Mouse (Mus musculus): ENCODE results near the gene Pus10. TPM values are rescaled to one million over a fixed set of nuclear protein-coding genes. Genes with fewer than 3 reads are reported as not detected.
A peak's percentile ranks its signal among the peaks of the same experiment; 100 is the strongest.
"Not testable (repeated sequence)": the region's sequence is repeated elsewhere in the genome, so short reads cannot be mapped to it uniquely, and the experiment has no call there.

Pus10 gene
- polyA plus RNA-seq, 1 experiment: 2.0 TPM

DNA sequence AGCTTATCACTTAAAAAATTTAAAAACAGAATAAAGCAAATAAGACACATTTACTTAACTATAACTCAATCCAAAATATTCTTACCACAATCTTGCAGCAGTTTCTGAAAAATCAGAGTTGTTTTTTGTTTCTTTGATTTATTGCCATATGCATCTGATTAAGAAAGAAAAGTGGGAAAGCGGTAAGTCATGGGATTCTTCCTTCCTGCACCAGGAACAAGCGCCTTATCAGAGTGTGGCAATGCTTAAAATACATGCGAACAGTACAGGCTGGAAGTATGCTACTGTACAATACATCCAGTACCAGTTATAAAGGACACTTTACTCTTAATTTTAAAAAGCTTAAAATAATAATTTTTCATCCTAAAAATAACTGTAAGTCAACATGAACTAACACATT is 78.9 kb downstream of the Pus10 start:
- no peaks in the 10 kb centered on the region for H3K27me3 ChIP-seq (replicated peaks)
- H3K36me3 ChIP-seq (replicated peaks; ENCODE audit: low read length): peaks cover 17% of the 10 kb centered on the region
- 0 out of 2 replicates have a peak, but pooled peaks cover 5% of the 10 kb centered on the region for H3K4me1 ChIP-seq
- H3K4me3 ChIP-seq (replicated peaks): no peak overlapping the region
- no peaks in the 10 kb centered on the region for H3K9me3 ChIP-seq
- TF ChIP-seq GATA1 (IDR thresholded peaks at IDR 0.05; ENCODE audit: borderline replicate concordance, low read length) (no peak), FLI1 (IDR thresholded peaks at IDR 0.05; ENCODE audit: low read length) (no peak)

DNA sequence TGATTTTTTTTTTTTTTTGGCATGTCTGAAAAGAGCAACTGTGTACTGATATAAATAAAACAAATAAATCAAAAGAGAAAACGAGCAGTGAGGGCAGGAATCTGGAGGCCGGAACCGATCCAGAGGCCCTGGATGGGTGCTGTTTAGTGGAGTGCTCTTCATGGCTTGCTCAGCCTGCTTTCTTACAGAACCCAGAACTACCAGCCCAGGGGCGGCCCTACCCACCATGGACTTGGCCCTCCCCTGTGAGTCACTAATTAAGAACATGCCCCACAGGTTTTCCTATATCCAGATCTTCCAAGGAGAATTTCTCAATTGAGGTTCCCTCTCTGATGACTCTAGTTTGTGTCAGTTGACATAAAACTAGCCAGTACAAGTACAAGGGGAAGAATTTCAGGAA is 80.6 kb downstream of the Pus10 start:
- Histone ChIP-seq H3K36me3 (replicated peaks; ENCODE audit: low read length) (peaks cover 11% of the 10 kb centered on the region), H3K4me1 (0 out of 2 replicates have a peak, but pooled peaks cover 2% of the 10 kb centered on the region), H3K9me3 (no peaks in the 10 kb centered on the region), H3K4me3 (replicated peaks) (no peak overlapping the region), H3K27me3 (replicated peaks) (no peaks in the 10 kb centered on the region)
- TF ChIP-seq GATA1 (IDR thresholded peaks at IDR 0.05; ENCODE audit: borderline replicate concordance, low read length) (no peak), FLI1 (IDR thresholded peaks at IDR 0.05; ENCODE audit: low read length) (no peak)

DNA sequence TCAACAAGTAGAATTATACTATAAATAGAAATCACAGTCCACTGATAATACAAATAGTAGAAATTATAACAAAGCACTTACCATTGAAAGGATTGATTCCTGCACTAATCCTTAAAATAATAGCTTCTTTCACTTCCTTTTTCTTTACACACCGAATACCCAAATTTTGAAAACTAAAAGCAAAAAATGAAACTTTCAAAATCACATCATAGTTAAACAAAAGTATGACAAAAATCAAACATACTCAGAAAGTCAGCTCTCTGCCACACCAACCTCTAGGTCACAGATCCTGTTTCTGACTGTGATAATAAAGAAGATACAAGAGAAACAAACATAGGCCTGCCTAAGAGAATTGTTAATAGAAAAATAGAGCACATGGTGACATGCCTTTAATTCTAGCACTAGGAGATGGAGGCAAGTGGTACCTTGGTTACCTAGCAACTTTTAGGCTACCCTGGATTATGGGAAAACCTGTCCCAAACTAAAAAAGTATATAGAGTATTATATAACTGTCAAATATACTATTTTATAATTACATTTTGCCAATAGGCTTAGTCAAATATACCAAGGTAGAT is 87.7 kb downstream of the Pus10 start:
- H3K4me3 ChIP-seq (replicated peaks): no peak overlapping the region
- no peak for TF ChIP-seq FLI1 (IDR thresholded peaks at IDR 0.05; ENCODE audit: low read length)
- no peak for TF ChIP-seq GATA1 (IDR thresholded peaks at IDR 0.05; ENCODE audit: borderline replicate concordance, low read length)
- 0 out of 2 replicates have a peak, but pooled peaks cover 5% of the 10 kb centered on the region for H3K4me1 ChIP-seq
- H3K36me3 ChIP-seq (replicated peaks; ENCODE audit: low read length): no peaks in the 10 kb centered on the region
- no peaks in the 10 kb centered on the region for H3K27me3 ChIP-seq (replicated peaks)
- no peaks in the 10 kb centered on the region for H3K9me3 ChIP-seq

DNA sequence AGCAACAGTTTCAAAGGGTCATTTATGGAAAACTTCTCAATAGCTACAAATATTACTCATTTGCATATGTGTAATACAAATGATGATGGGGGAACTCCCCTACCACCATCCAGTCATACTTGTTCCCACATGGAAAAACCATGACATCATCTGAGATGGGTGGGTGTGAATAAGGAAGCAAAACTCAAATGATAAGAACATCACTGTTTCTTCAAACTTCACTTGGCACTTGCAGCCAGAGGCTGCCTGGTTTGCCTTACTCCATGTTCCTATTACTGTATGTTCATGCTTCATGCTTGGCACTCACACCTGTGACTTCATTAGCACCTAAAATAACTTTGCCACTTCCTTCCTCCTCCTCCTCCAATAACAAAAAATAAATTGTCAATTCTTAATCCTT is 88.9 kb downstream of the Pus10 start:
- Histone ChIP-seq H3K36me3 (replicated peaks; ENCODE audit: low read length) (no peaks in the 10 kb centered on the region), H3K27me3 (replicated peaks) (no peaks in the 10 kb centered on the region), H3K4me1 (0 out of 2 replicates have a peak, but pooled peaks cover 5% of the 10 kb centered on the region), H3K4me3 (replicated peaks) (no peak overlapping the region), H3K9me3 (no peaks in the 10 kb centered on the region)
- TF ChIP-seq GATA1 (IDR thresholded peaks at IDR 0.05; ENCODE audit: borderline replicate concordance, low read length): no peak
- TF ChIP-seq FLI1 (IDR thresholded peaks at IDR 0.05; ENCODE audit: low read length): no peak

GRCm38 (mm10) chr11:23758218-23758617 is 92.7 kb downstream of the Pus10 start:
- H3K9me3 ChIP-seq: no peaks in the 10 kb centered on the region
- TF ChIP-seq GATA1 (IDR thresholded peaks at IDR 0.05; ENCODE audit: borderline replicate concordance, low read length) (no peak), FLI1 (IDR thresholded peaks at IDR 0.05; ENCODE audit: low read length) (no peak)
- H3K4me3 ChIP-seq (replicated peaks): no peak overlapping the region
- no peaks in the 10 kb centered on the region for H3K27me3 ChIP-seq (replicated peaks)
- H3K36me3 ChIP-seq (replicated peaks; ENCODE audit: low read length): no peaks in the 10 kb centered on the region
- H3K4me1 ChIP-seq: 0 out of 2 replicates have a peak, but pooled peaks cover 5% of the 10 kb centered on the region

- H3K9me3 ChIP-seq: no peaks in the 10 kb centered on the region
- TF ChIP-seq GATA1 (IDR thresholded peaks at IDR 0.05; ENCODE audit: borderline replicate concordance, low read length) (no peak), FLI1 (IDR thresholded peaks at IDR 0.05; ENCODE audit: low read length) (no peak)
- no peaks in the 10 kb centered on the region; the same call in 1 of the 2 replicates for H3K4me1 ChIP-seq
- H3K27me3 ChIP-seq (replicated peaks): no peaks in the 10 kb centered on the region
- no peaks in the 10 kb centered on the region for H3K36me3 ChIP-seq (replicated peaks; ENCODE audit: low read length)
- no peak overlapping the region for H3K4me3 ChIP-seq (replicated peaks)
Measured at GRCm38 (mm10) chr11:23762635-23763034, 97.2 kb downstream of the Pus10 start.

DNA sequence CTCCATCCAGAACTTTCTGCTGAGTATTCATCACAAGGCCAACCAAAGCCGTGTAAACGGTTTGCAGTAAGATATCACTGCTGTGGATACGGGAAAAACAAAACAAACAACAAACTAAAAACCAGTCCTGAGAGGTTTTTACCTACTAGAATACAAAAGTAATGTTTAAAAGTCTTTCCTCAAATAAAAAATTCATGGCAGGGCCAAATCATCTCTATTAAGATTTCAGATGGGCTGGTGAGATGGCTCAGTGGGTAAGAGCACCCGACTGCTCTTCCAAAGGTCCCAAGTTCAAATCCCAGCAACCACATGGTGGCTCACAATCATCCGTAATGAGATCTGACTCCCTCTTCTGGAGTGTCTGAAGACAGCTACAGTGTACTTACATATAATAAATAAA is 101.9 kb downstream of the Pus10 start:
- not testable (repeated sequence) for H3K36me3 ChIP-seq (replicated peaks; ENCODE audit: low read length); H3K4me3 ChIP-seq (replicated peaks); H3K9me3 ChIP-seq; H3K27me3 ChIP-seq (replicated peaks)
- peaks cover 17% of the 10 kb centered on the region for H3K4me1 ChIP-seq

- H3K4me3 ChIP-seq (replicated peaks): no peak overlapping the region
- H3K9me3 ChIP-seq: no peaks in the 10 kb centered on the region
- no peaks in the 10 kb centered on the region for H3K36me3 ChIP-seq (replicated peaks; ENCODE audit: low read length)
- TF ChIP-seq FLI1 (IDR thresholded peaks at IDR 0.05; ENCODE audit: low read length) (no peak), GATA1 (IDR thresholded peaks at IDR 0.05; ENCODE audit: borderline replicate concordance, low read length) (no peak)
- no peaks in the 10 kb centered on the region for H3K27me3 ChIP-seq (replicated peaks)
- peaks cover 22% of the 10 kb centered on the region for H3K4me1 ChIP-seq
Measured at GRCm38 (mm10) chr11:23767928-23768327, 102.5 kb downstream of the Pus10 start.

DNA sequence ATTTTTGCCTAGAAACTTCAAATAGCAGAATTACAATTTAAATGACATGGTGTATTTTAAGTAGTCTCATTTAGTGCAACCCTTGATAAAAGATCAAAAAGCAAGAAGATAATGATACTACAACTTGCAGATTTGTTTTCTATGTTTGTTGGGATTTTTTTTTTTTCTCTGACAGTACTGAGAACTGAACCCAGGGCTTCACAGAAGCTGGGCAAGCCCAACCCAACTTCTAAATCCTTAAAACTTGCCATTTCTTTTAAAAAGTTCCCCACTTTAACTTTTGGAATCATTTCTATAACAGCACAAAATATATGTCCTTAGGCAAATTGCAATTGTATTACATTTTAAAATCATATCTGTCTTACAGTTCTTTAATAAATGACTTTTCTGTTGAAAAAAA is 103.6 kb downstream of the Pus10 start:
- no peaks in the 10 kb centered on the region for H3K27me3 ChIP-seq (replicated peaks)
- TF ChIP-seq FLI1 (IDR thresholded peaks at IDR 0.05; ENCODE audit: low read length) (no peak), GATA1 (IDR thresholded peaks at IDR 0.05; ENCODE audit: borderline replicate concordance, low read length) (no peak)
- H3K4me1 ChIP-seq: peaks cover 23% of the 10 kb centered on the region
- H3K4me3 ChIP-seq (replicated peaks): peak overlapping the region; percentile 96
- peaks cover 4% of the 10 kb centered on the region for H3K36me3 ChIP-seq (replicated peaks; ENCODE audit: low read length)
- peaks cover 8% of the 10 kb centered on the region for H3K9me3 ChIP-seq

DNA sequence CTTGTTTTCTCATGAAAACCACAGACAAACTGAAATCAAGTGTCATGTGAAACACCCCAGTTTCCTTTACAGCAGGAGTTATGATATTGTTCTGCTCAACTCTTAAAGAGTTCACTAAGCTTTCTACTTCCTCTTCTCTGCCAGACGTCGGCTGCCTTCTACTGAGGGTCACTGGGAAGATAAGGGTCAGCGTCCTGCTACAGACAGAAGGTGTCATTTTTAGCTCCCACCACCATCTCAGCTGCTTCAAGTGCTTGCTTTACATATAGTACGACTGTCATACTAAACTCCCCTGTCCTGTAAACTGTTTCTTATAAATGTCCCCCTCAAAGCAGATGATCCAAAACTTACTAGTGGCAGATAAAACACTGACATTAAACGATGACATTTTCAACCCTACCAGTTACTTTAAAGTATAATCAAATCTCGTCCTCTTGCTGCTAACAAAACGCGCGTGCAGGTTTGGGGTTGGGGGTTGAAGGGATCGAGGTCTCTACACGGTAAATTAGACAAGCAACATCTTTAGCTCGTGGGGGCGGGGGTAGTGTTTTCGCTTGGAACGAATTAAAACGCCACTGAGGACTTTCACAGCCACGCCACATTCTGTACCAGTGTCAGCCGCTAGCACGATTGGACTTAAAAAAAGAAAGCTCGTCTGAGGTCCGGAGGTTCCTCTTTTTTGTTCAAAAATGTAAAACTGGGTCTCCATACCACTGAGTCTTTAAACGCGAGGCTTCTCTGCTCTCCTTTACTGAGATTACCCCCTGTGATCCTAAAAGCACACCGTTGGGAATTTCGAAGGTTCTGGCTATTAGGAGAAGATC is 104.4 kb downstream of the Pus10 start:
- Histone ChIP-seq H3K4me1 (peaks cover 23% of the 10 kb centered on the region), H3K4me3 (replicated peaks) (peak overlapping the region; percentile 96), H3K9me3 (peaks cover 10% of the 10 kb centered on the region), H3K36me3 (replicated peaks; ENCODE audit: low read length) (peaks cover 4% of the 10 kb centered on the region), H3K27me3 (replicated peaks) (no peaks in the 10 kb centered on the region)
- TF ChIP-seq GATA1 (IDR thresholded peaks at IDR 0.05; ENCODE audit: borderline replicate concordance, low read length): no peak
- no peak for TF ChIP-seq FLI1 (IDR thresholded peaks at IDR 0.05; ENCODE audit: low read length)

Data from megakaryocyte, embryonic 14.5 days (primary cell).